Mouse (Mus musculus): ENCODE data around the gene Sp3. TPM values are rescaled to one million over a fixed set of nuclear protein-coding genes. Genes with fewer than 3 reads are reported as not detected.

Sp3 gene
- total and polyA plus RNA-seq, 3 experiments, result 27.8 to 299 (median 34.9) TPM

DNA sequence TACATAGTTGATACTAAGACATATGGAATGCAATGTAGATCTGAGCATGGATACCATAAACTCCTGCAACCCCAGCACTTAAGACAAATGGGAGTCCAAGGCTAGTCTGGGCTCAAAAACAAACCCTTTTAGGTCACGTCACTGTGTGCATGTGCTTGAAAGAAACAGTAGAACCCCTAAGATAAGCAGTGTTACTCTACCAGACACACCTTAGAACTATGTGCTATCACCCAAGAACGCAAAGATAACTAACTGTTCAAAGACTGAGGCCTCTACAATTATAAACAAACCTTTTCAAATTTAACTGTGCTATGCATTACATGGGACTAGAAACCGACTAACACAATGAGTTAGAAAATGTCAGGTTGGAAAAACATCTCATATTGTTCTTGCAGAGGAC, 27.3 kb downstream of the Sp3 start:
- Histone ChIP-seq H3K36me3 (ENCODE audit: control insufficient read depth in 1 of 2, insufficient read depth in 2 of 2, low read length in 2 of 2) (peaks cover 19 to 21% of the 10 kb centered on the region in 2 experiments), H3K4me3 (ENCODE audit: control insufficient read depth in 1 of 2, insufficient read depth in 1 of 2, low read depth in 2 of 2, low read length in 2 of 2) (no peak overlapping the region), H3K4me1 (ENCODE audit: control insufficient read depth in 1 of 2, insufficient read depth in 2 of 2, low read length in 2 of 2) (peaks cover 6 to 8% of the 10 kb centered on the region in 2 experiments), H3K27ac (ENCODE audit: control insufficient read depth, low read depth, low read length) (no peak overlapping the region), H3K79me2 (ENCODE audit: control insufficient read depth, insufficient read depth, low read length, poor library complexity) (peaks cover 57% of the 10 kb centered on the region), H3K9ac (ENCODE audit: control insufficient read depth, low read depth, low read length, poor library complexity, severe bottlenecking) (no peak overlapping the region), H3K9me3 (replicated peaks; ENCODE audit: insufficient read depth, low read length) (no peaks in the 10 kb centered on the region), H3K27me3 (ENCODE audit: control insufficient read depth in 1 of 2, insufficient read depth in 2 of 2, low read length in 2 of 2) (no peaks in the 10 kb centered on the region)
- TF ChIP-seq MEF2A (IDR thresholded peaks at IDR 0.05; ENCODE audit: extremely low read depth, insufficient replicate concordance, low read depth, low read length, poor library complexity, severe bottlenecking) (no peak), BHLHE40 (IDR thresholded peaks at IDR 0.05; ENCODE audit: borderline replicate concordance, low read depth, low read length) (peak; percentile 70; the same call in 1 of the 2 replicates), GATA1 (IDR thresholded peaks at IDR 0.05; ENCODE audit: low read depth, low read length) (peak; percentile 56), TBP (IDR thresholded peaks at IDR 0.05; ENCODE audit: low read depth, low read length) (no peak), RAD21 (IDR thresholded peaks at IDR 0.05; ENCODE audit: low read depth, low read length) (no peak), SIN3A (IDR thresholded peaks at IDR 0.05; ENCODE audit: low read length) (peak; percentile 42; the same call in 1 of the 2 replicates), JUND (IDR thresholded peaks at IDR 0.05; ENCODE audit: low read depth, low read length) (no peak), SMC3 (IDR thresholded peaks at IDR 0.05; ENCODE audit: low read depth, low read length) (no peak), ZC3H11A (IDR thresholded peaks at IDR 0.05; ENCODE audit: low read depth, low read length) (no peak), MAFK (IDR thresholded peaks at IDR 0.05; ENCODE audit: borderline replicate concordance, low read depth, low read length) (no peak), ETS1 (IDR thresholded peaks at IDR 0.05; ENCODE audit: low read depth, low read length) (peak; percentile 61; the same call in 1 of the 2 replicates), MXI1 (IDR thresholded peaks at IDR 0.05; ENCODE audit: low read depth, low read length) (peak; percentile 65; the same call in 1 of the 2 replicates), MAX (IDR thresholded peaks at IDR 0.05; ENCODE audit: low read length) (peak; percentile 45), EP300 (IDR thresholded peaks at IDR 0.05; ENCODE audit: low read depth in 1 of 2, low read length in 2 of 2) (peak; percentile 52 to 66; a peak in 2 of 4 replicates)
- DNase-seq (ENCODE audit: low read depth, low spot score), result peak; percentile 35

DNA sequence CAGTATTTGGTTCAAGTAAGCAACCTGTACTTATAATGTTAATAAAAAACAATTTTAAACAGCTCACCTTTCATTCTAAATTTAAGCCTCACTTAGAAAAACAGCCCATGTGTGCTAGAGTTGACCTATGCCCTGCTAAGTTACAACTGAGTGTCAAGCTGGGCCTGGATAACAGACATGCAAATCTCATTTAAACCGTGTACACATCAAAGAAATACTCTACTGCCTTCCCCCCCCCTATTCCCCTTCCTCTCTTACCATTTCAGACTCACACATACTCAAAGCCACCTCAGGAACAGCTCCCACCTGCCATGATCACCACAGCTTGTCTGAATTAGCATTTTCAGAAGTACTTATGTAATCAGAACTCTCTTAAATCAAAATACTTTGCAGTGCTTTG, 44.3 kb downstream of the Sp3 start:
- H3K9ac ChIP-seq (ENCODE audit: control insufficient read depth, low read depth, low read length, poor library complexity, severe bottlenecking), result no peak overlapping the region
- no peaks in the 10 kb centered on the region for H3K79me2 ChIP-seq (ENCODE audit: control insufficient read depth, insufficient read depth, low read length, poor library complexity)
- peaks cover 0 to 30% of the 10 kb centered on the region in 2 experiments; a peak in 2 of 4 replicates for H3K36me3 ChIP-seq (ENCODE audit: control insufficient read depth in 1 of 2, insufficient read depth in 2 of 2, low read length in 2 of 2)
- no peak for DNase-seq (ENCODE audit: low read depth, low spot score)
- no peaks in the 10 kb centered on the region for H3K4me1 ChIP-seq (ENCODE audit: control insufficient read depth in 1 of 2, insufficient read depth in 2 of 2, low read length in 2 of 2)
- H3K27ac ChIP-seq (ENCODE audit: control insufficient read depth, low read depth, low read length), result no peak overlapping the region
- H3K27me3 ChIP-seq (ENCODE audit: control insufficient read depth in 1 of 2, insufficient read depth in 2 of 2, low read length in 2 of 2), result no peaks in the 10 kb centered on the region
- H3K9me3 ChIP-seq (replicated peaks; ENCODE audit: insufficient read depth, low read length), result no peaks in the 10 kb centered on the region
- TF ChIP-seq MAX (IDR thresholded peaks at IDR 0.05; ENCODE audit: low read length) (no peak), TCF12 (IDR thresholded peaks at IDR 0.05; ENCODE audit: low read depth, low read length) (no peak), BHLHE40 (IDR thresholded peaks at IDR 0.05; ENCODE audit: borderline replicate concordance, low read depth, low read length) (no peak), MXI1 (IDR thresholded peaks at IDR 0.05; ENCODE audit: low read depth, low read length) (no peak), ZKSCAN1 (IDR thresholded peaks at IDR 0.05; ENCODE audit: low read depth, low read length) (no peak), POLR2AphosphoS2 (IDR thresholded peaks at IDR 0.05; ENCODE audit: low read length) (no peak), POLR2A (IDR thresholded peaks at IDR 0.05; ENCODE audit: control insufficient read depth in 1 of 2, insufficient read depth in 1 of 2, low read depth in 1 of 2, low read length in 2 of 2, poor library complexity in 1 of 2) (no peak), JUND (IDR thresholded peaks at IDR 0.05; ENCODE audit: low read depth, low read length) (no peak), SMC3 (IDR thresholded peaks at IDR 0.05; ENCODE audit: low read depth, low read length) (no peak), POLR2AphosphoS5 (IDR thresholded peaks at IDR 0.05; ENCODE audit: borderline replicate concordance, low read depth, low read length) (no peak), CTCF (IDR thresholded peaks at IDR 0.05 in 2 of 3, conservative IDR thresholded peaks at IDR 0.05 in 1 of 3; ENCODE audit: control insufficient read depth in 1 of 3, insufficient read depth in 1 of 3, low read depth in 2 of 3, low read length in 3 of 3, poor library complexity in 1 of 3, severe bottlenecking in 1 of 3) (no peak), ZNF384 (IDR thresholded peaks at IDR 0.05; ENCODE audit: low read depth, low read length) (no peak), SIN3A (IDR thresholded peaks at IDR 0.05; ENCODE audit: low read length) (no peak), USF2 (IDR thresholded peaks at IDR 0.05; ENCODE audit: borderline replicate concordance in 1 of 2, insufficient read depth in 1 of 2, low read depth in 1 of 2, low read length in 2 of 2) (no peak)
- H3K4me3 ChIP-seq (ENCODE audit: control insufficient read depth in 1 of 2, insufficient read depth in 1 of 2, low read depth in 2 of 2, low read length in 2 of 2), result no peak overlapping the region
